Mouse (Mus musculus): ENCODE data around the gene Cpxm1. TPM values are rescaled to one million over a fixed set of nuclear protein-coding genes. Genes with fewer than 3 reads are reported as not detected.
A peak's percentile ranks its signal among the peaks of the same experiment; 100 is the strongest.
"Not testable (repeated sequence)": the region's sequence is repeated elsewhere in the genome, so short reads cannot be mapped to it uniquely, and the experiment has no call there.

Cpxm1 gene
- total RNA-seq, 2 experiments from 2014 or later = 5.8 to 7.3 TPM

- DNase-seq (ENCODE audit: low spot score in 2 of 2) = no peak
Measured at GRCm38 (mm10) chr2:130404939-130405338, 7.6 kb upstream of the Cpxm1 start, which contains the start of the genes Gm28372 and 1700020A23Rik. Gene Gm28372 (plus strand): TSS chr2:130405239. Gene 1700020A23Rik (plus strand): TSS chr2:130405259.

GRCm38 (mm10) chr2:130401891-130402290, 4.5 kb upstream of the Cpxm1 start:
- DNase-seq (ENCODE audit: low spot score in 2 of 2) = no peak

- no peak for DNase-seq (ENCODE audit: low spot score in 2 of 2)
Measured at GRCm38 (mm10) chr2:130400046-130400445, 2.7 kb upstream of the Cpxm1 start.

- DNase-seq (ENCODE audit: low spot score in 2 of 2) = peak in 1 of 2 experiments; percentile 50
Measured at GRCm38 (mm10) chr2:130398091-130398490, 717 bp upstream of the Cpxm1 start.

- no peak for DNase-seq (ENCODE audit: low spot score in 2 of 2)
Measured at GRCm38 (mm10) chr2:130395696-130396095, 1.7 kb downstream of the Cpxm1 start.

GRCm38 (mm10) chr2:130392836-130393235, 4.5 kb downstream of the Cpxm1 start:
- no peak for DNase-seq (ENCODE audit: low spot score in 2 of 2)

- DNase-seq (ENCODE audit: low spot score in 2 of 2) = no peak
Measured at GRCm38 (mm10) chr2:130390993-130391625, 6.3 kb downstream of the Cpxm1 start.

GRCm38 (mm10) chr2:130388796-130389195, 8.6 kb downstream of the Cpxm1 start:
- DNase-seq (ENCODE audit: low spot score in 2 of 2) = no peak

GRCm38 (mm10) chr2:130386212-130386611, 11.2 kb downstream of the Cpxm1 start:
- no peak for DNase-seq (ENCODE audit: low spot score in 2 of 2)

GRCm38 (mm10) chr2:130383895-130384294, 13.5 kb downstream of the Cpxm1 start:
- DNase-seq (ENCODE audit: low spot score in 2 of 2) = no peak

GRCm38 (mm10) chr2:130383205-130383604, 14.2 kb downstream of the Cpxm1 start:
- DNase-seq (ENCODE audit: low spot score in 2 of 2) = no peak

GRCm38 (mm10) chr2:130374951-130375350, 22.4 kb downstream of the Cpxm1 start:
- DNase-seq (ENCODE audit: low spot score in 2 of 2) = no peak

- not testable (repeated sequence) for DNase-seq (ENCODE audit: low spot score in 2 of 2)
Measured at GRCm38 (mm10) chr2:130373026-130373425, 24.3 kb downstream of the Cpxm1 start.

GRCm38 (mm10) chr2:130367386-130367785, 30.0 kb downstream of the Cpxm1 start:
- DNase-seq (ENCODE audit: low spot score in 2 of 2) = no peak

GRCm38 (mm10) chr2:130365211-130366094, 31.9 kb downstream of the Cpxm1 start:
- no peak for DNase-seq (ENCODE audit: low spot score in 2 of 2)

- DNase-seq (ENCODE audit: low spot score in 2 of 2) = peak in 1 of 2 experiments; percentile 59
Measured at GRCm38 (mm10) chr2:130362511-130363026, 34.8 kb downstream of the Cpxm1 start.

GRCm38 (mm10) chr2:130358852-130359251, 38.5 kb downstream of the Cpxm1 start:
- DNase-seq (ENCODE audit: low spot score in 2 of 2) = no peak

- no peak for DNase-seq (ENCODE audit: low spot score in 2 of 2)
Measured at GRCm38 (mm10) chr2:130357551-130357950, 39.8 kb downstream of the Cpxm1 start.

- DNase-seq (ENCODE audit: low spot score in 2 of 2) = no peak
Measured at GRCm38 (mm10) chr2:130353889-130354288, 43.5 kb downstream of the Cpxm1 start.

- no peak for DNase-seq (ENCODE audit: low spot score in 2 of 2)
Measured at GRCm38 (mm10) chr2:130353411-130353810, 44.0 kb downstream of the Cpxm1 start.

- DNase-seq (ENCODE audit: low spot score in 2 of 2) = peak; percentile 44 to 64
Measured at GRCm38 (mm10) chr2:130351758-130352339, 45.5 kb downstream of the Cpxm1 start.

GRCm38 (mm10) chr2:130350376-130350775, 47.0 kb downstream of the Cpxm1 start:
- no peak for DNase-seq (ENCODE audit: low spot score in 2 of 2)
